Mouse (Mus musculus): ENCODE results near the gene Nmnat2.
A peak's percentile ranks its signal among the peaks of the same experiment; 100 is the strongest.

Gene Nmnat2

GRCm38 (mm10) chr1:152954821-152955523, at the start of gene Nmnat2:
Gene Nmnat2, plus strand, starts transcription at chr1:152954993.
- DNase-seq: no peak

- DNase-seq: no peak
Measured at GRCm38 (mm10) chr1:152913483-152914460, 41.0 kb upstream of the Nmnat2 start.

GRCm38 (mm10) chr1:152915766-152916165, 39.0 kb upstream of the Nmnat2 start:
- no peak for DNase-seq

- DNase-seq: no peak
Measured at GRCm38 (mm10) chr1:152916936-152917335, 37.9 kb upstream of the Nmnat2 start.

- DNase-seq: no peak
Measured at GRCm38 (mm10) chr1:152917626-152918025, 37.2 kb upstream of the Nmnat2 start.

- DNase-seq: no peak
Measured at GRCm38 (mm10) chr1:152921786-152922185, 33.0 kb upstream of the Nmnat2 start.

GRCm38 (mm10) chr1:152933962-152934361, 20.8 kb upstream of the Nmnat2 start:
- no peak for DNase-seq

- DNase-seq: no peak
Measured at GRCm38 (mm10) chr1:152935476-152935875, 19.3 kb upstream of the Nmnat2 start.

GRCm38 (mm10) chr1:152936365-152936764, 18.4 kb upstream of the Nmnat2 start:
- no peak for DNase-seq

- DNase-seq: no peak
Measured at GRCm38 (mm10) chr1:152942977-152943376, 11.8 kb upstream of the Nmnat2 start.

GRCm38 (mm10) chr1:152954167-152954566, 626 bp upstream of the Nmnat2 start:
- no peak for DNase-seq

- no peak for DNase-seq
Measured at GRCm38 (mm10) chr1:152955564-152956211, 895 bp downstream of the Nmnat2 start.

- peak; percentile 22 to 27 for DNase-seq
Measured at GRCm38 (mm10) chr1:152956221-152956620, 1.4 kb downstream of the Nmnat2 start.

GRCm38 (mm10) chr1:152964344-152964743, 9.6 kb downstream of the Nmnat2 start:
- DNase-seq: no peak

- no peak for DNase-seq
Measured at GRCm38 (mm10) chr1:152966222-152966621, 11.4 kb downstream of the Nmnat2 start.

- no peak for DNase-seq
Measured at GRCm38 (mm10) chr1:152966686-152967085, 11.9 kb downstream of the Nmnat2 start.

GRCm38 (mm10) chr1:152969081-152969480, 14.3 kb downstream of the Nmnat2 start:
- no peak for DNase-seq

GRCm38 (mm10) chr1:152972957-152973356, 18.2 kb downstream of the Nmnat2 start:
- DNase-seq: no peak

GRCm38 (mm10) chr1:152973421-152973820, 18.6 kb downstream of the Nmnat2 start:
- DNase-seq: no peak

- DNase-seq: no peak
Measured at GRCm38 (mm10) chr1:152973861-152974260, 19.1 kb downstream of the Nmnat2 start.

- no peak for DNase-seq
Measured at GRCm38 (mm10) chr1:152975144-152975543, 20.4 kb downstream of the Nmnat2 start.

- no peak for DNase-seq
Measured at GRCm38 (mm10) chr1:152978700-152979099, 23.9 kb downstream of the Nmnat2 start.

GRCm38 (mm10) chr1:152983416-152983815, 28.6 kb downstream of the Nmnat2 start:
- no peak for DNase-seq

Measured in thymus, postnatal 36 days (tissue).